Mouse (Mus musculus) neural tube, embryonic 12.5 days (tissue): ENCODE measurements at regions not wholly inside any gene's neighbourhood (a gene's known extent, or its start where the extent isn't known, plus 50 kb on each side); places are given as distances from the start of the nearest gene placed in this dataset.

ENCODE experiments used
- ATAC-seq: fragments of 200-750 bp; cut with Nextera tagmentation; 2 replicates; pipeline ENCODE4 v1.8.0; 2017; ENCODE audit warnings: low read depth, mild to moderate bottlenecking, moderate TSS enrichment, moderate library complexity; ENCODE audit not compliant: low FRiP score
- H3K27ac ChIP-seq: fragments of 300-500 bp; sonication (generic); 2 replicates; pipeline ENCODE4 v1.5.1; 2016
- H3K27me3 ChIP-seq: fragments of 300-500 bp; sonication (generic); replicated peaks from 2 replicates; pipeline ENCODE4 v1.6.1; 2016; ENCODE audit warnings: mild to moderate bottlenecking
- H3K36me3 ChIP-seq: fragments of 300-500 bp; sonication (generic); 2 replicates; pipeline ENCODE4 v1.6.1; 2016; ENCODE audit warnings: mild to moderate bottlenecking
- H3K4me1 ChIP-seq: fragments of 300-500 bp; sonication (generic); 2 replicates; pipeline ENCODE4 v1.6.1; 2016
- H3K4me2 ChIP-seq: fragments of 300-500 bp; sonication (generic); replicated peaks from 2 replicates; pipeline ENCODE4 v1.6.1; 2016; ENCODE audit warnings: mild to moderate bottlenecking
- H3K4me3 ChIP-seq: fragments of 300-500 bp; sonication (generic); 2 replicates; pipeline ENCODE4 v1.5.1; 2016
- H3K9ac ChIP-seq: fragments of 300-500 bp; sonication (generic); 2 replicates; pipeline ENCODE4 v1.6.1; 2016; ENCODE audit warnings: mild to moderate bottlenecking
- H3K9me3 ChIP-seq: fragments of 300-500 bp; sonication (generic); 2 replicates; pipeline ENCODE4 v1.6.1; 2016; ENCODE audit warnings: mild to moderate bottlenecking
- WGBS: fragments of 180-500 bp; shearing (Covaris S2); methylation state at CpG from one replicate; pipeline ENCODE4 v1.1.7; 2016; 5-methylcytosine and 5-hydroxymethylcytosine counted together

GRCm38 (mm10) chr8:41820605-41821395 lies 403.9 kb upstream of the Frg1 start:
- H3K27ac ChIP-seq = no peak overlapping the region
- no peaks in the 10 kb centered on the region for H3K9me3 ChIP-seq
- H3K4me1 ChIP-seq = no peaks in the 10 kb centered on the region
- no peak for ATAC-seq
- WGBS = 89% methylated on average over 4 of the region's 4 CpGs
- H3K36me3 ChIP-seq = no peaks in the 10 kb centered on the region
- no peak overlapping the region for H3K4me2 ChIP-seq
- no peak overlapping the region for H3K9ac ChIP-seq
- H3K4me3 ChIP-seq = no peak overlapping the region
- no peaks in the 10 kb centered on the region for H3K27me3 ChIP-seq

GRCm38 (mm10) chr8:41818577-41818976 lies 401.7 kb upstream of the Frg1 start:
- 76% methylated on average over 5 of the region's 5 CpGs for WGBS
- no peak for ATAC-seq

GRCm38 (mm10) chr8:41818079-41818478 lies 401.2 kb upstream of the Frg1 start:
- WGBS = 85% methylated on average over 1 of the region's 1 CpGs
- Histone ChIP-seq H3K9me3 (no peaks in the 10 kb centered on the region), H3K4me3 (no peak overlapping the region), H3K9ac (no peak overlapping the region), H3K27ac (no peak overlapping the region), H3K27me3 (no peaks in the 10 kb centered on the region), H3K36me3 (no peaks in the 10 kb centered on the region), H3K4me2 (no peak overlapping the region), H3K4me1 (no peaks in the 10 kb centered on the region)
- ATAC-seq = no peak

More at GRCm38 (mm10) chr8:41818577-41818976, 401.7 kb upstream of the Frg1 start:
- no peak overlapping the region for H3K4me3 ChIP-seq
- H3K9me3 ChIP-seq = no peaks in the 10 kb centered on the region
- H3K36me3 ChIP-seq = no peaks in the 10 kb centered on the region
- H3K4me2 ChIP-seq = no peak overlapping the region
- H3K27me3 ChIP-seq = no peaks in the 10 kb centered on the region
- no peaks in the 10 kb centered on the region for H3K4me1 ChIP-seq
- H3K27ac ChIP-seq = no peak overlapping the region
- H3K9ac ChIP-seq = no peak overlapping the region

- Histone ChIP-seq H3K4me3 (no peak overlapping the region), H3K27ac (no peak overlapping the region), H3K4me1 (no peaks in the 10 kb centered on the region), H3K9ac (no peak overlapping the region), H3K36me3 (no peaks in the 10 kb centered on the region), H3K9me3 (no peaks in the 10 kb centered on the region), H3K4me2 (no peak overlapping the region), H3K27me3 (no peaks in the 10 kb centered on the region)
- WGBS = 81% methylated on average over 3 of the region's 3 CpGs
- ATAC-seq = no peak
These were observed 398.4 kb upstream of the Frg1 start for GRCm38 (mm10) chr8:41815272-41815671.

GRCm38 (mm10) chr8:41795625-41796024 lies 378.8 kb upstream of the Frg1 start:
- ATAC-seq = no peak
- no peaks in the 10 kb centered on the region for H3K36me3 ChIP-seq
- H3K27ac ChIP-seq = no peak overlapping the region
- no peaks in the 10 kb centered on the region for H3K4me1 ChIP-seq
- H3K27me3 ChIP-seq = no peaks in the 10 kb centered on the region
- no peak overlapping the region for H3K4me3 ChIP-seq
- WGBS = 63% methylated on average over 2 of the region's 2 CpGs
- no peak overlapping the region for H3K9ac ChIP-seq
- H3K4me2 ChIP-seq = no peak overlapping the region
- H3K9me3 ChIP-seq = no peaks in the 10 kb centered on the region

GRCm38 (mm10) chr8:41786952-41787861 lies 370.3 kb upstream of the Frg1 start:
- no peak for ATAC-seq
- no peaks in the 10 kb centered on the region for H3K36me3 ChIP-seq
- no peak overlapping the region for H3K4me2 ChIP-seq
- H3K4me1 ChIP-seq = no peaks in the 10 kb centered on the region
- no peaks in the 10 kb centered on the region for H3K9me3 ChIP-seq
- H3K27me3 ChIP-seq = no peaks in the 10 kb centered on the region
- H3K27ac ChIP-seq = no peak overlapping the region
- WGBS = 65% methylated on average over 9 of the region's 9 CpGs
- no peak overlapping the region for H3K4me3 ChIP-seq
- no peak overlapping the region for H3K9ac ChIP-seq

GRCm38 (mm10) chr8:41785977-41786376 lies 369.1 kb upstream of the Frg1 start:
- no peak overlapping the region for H3K4me3 ChIP-seq
- H3K36me3 ChIP-seq = no peaks in the 10 kb centered on the region
- no peak for ATAC-seq
- 73% methylated on average over 2 of the region's 2 CpGs for WGBS
- no peaks in the 10 kb centered on the region for H3K4me1 ChIP-seq
- no peaks in the 10 kb centered on the region for H3K27me3 ChIP-seq
- H3K9ac ChIP-seq = no peak overlapping the region
- no peak overlapping the region for H3K4me2 ChIP-seq
- no peaks in the 10 kb centered on the region for H3K9me3 ChIP-seq
- H3K27ac ChIP-seq = no peak overlapping the region

GRCm38 (mm10) chr8:41782837-41783236 lies 366.0 kb upstream of the Frg1 start:
- Histone ChIP-seq H3K27ac (no peak overlapping the region), H3K27me3 (no peaks in the 10 kb centered on the region), H3K36me3 (no peaks in the 10 kb centered on the region), H3K4me3 (no peak overlapping the region), H3K9me3 (no peaks in the 10 kb centered on the region), H3K9ac (no peak overlapping the region), H3K4me1 (no peaks in the 10 kb centered on the region), H3K4me2 (no peak overlapping the region)
- no peak for ATAC-seq
- WGBS = 86% methylated on average over 1 of the region's 1 CpGs

GRCm38 (mm10) chr8:41779459-41779858 lies 362.6 kb upstream of the Frg1 start:
- H3K27me3 ChIP-seq = no peaks in the 10 kb centered on the region

GRCm38 (mm10) chr8:41771729-41772128 lies 354.9 kb upstream of the Frg1 start:
- H3K4me3 ChIP-seq = no peak overlapping the region
- WGBS = 72% methylated on average over 4 of the region's 4 CpGs

More at GRCm38 (mm10) chr8:41779459-41779858, 362.6 kb upstream of the Frg1 start:
- no peak overlapping the region for H3K27ac ChIP-seq
- no peak for ATAC-seq
- H3K4me3 ChIP-seq = no peak overlapping the region
- 88% methylated on average over 3 of the region's 3 CpGs for WGBS
- no peaks in the 10 kb centered on the region for H3K9me3 ChIP-seq
- no peak overlapping the region for H3K9ac ChIP-seq
- H3K4me1 ChIP-seq = no peaks in the 10 kb centered on the region
- no peak overlapping the region for H3K4me2 ChIP-seq
- H3K36me3 ChIP-seq = no peaks in the 10 kb centered on the region

GRCm38 (mm10) chr8:41753481-41753880 lies 336.6 kb upstream of the Frg1 start:
- H3K27ac ChIP-seq = no peak overlapping the region
- H3K4me1 ChIP-seq = no peaks in the 10 kb centered on the region
- no peak for ATAC-seq
- H3K4me2 ChIP-seq = no peak overlapping the region
- H3K4me3 ChIP-seq = no peak overlapping the region
- H3K9ac ChIP-seq = no peak overlapping the region
- H3K9me3 ChIP-seq = no peaks in the 10 kb centered on the region
- H3K27me3 ChIP-seq = no peaks in the 10 kb centered on the region
- no peaks in the 10 kb centered on the region for H3K36me3 ChIP-seq
- 90% methylated on average over 1 of the region's 1 CpGs for WGBS

More at GRCm38 (mm10) chr8:41771729-41772128, 354.9 kb upstream of the Frg1 start:
- Histone ChIP-seq H3K27me3 (no peaks in the 10 kb centered on the region), H3K36me3 (no peaks in the 10 kb centered on the region), H3K4me2 (no peak overlapping the region), H3K4me1 (no peaks in the 10 kb centered on the region), H3K9ac (no peak overlapping the region), H3K27ac (no peak overlapping the region), H3K9me3 (no peaks in the 10 kb centered on the region)
- ATAC-seq = no peak

GRCm38 (mm10) chr8:41752641-41753040 lies 335.8 kb upstream of the Frg1 start:
- Histone ChIP-seq H3K9me3 (no peaks in the 10 kb centered on the region), H3K4me1 (no peaks in the 10 kb centered on the region), H3K27ac (no peak overlapping the region), H3K9ac (no peak overlapping the region), H3K27me3 (no peaks in the 10 kb centered on the region), H3K4me2 (no peak overlapping the region), H3K36me3 (no peaks in the 10 kb centered on the region), H3K4me3 (no peak overlapping the region)
- WGBS = 89% methylated on average over 2 of the region's 2 CpGs
- no peak for ATAC-seq
